Comparison of ENCODE assay signal across 31 mouse cellular contexts in the genomic region with DNA sequence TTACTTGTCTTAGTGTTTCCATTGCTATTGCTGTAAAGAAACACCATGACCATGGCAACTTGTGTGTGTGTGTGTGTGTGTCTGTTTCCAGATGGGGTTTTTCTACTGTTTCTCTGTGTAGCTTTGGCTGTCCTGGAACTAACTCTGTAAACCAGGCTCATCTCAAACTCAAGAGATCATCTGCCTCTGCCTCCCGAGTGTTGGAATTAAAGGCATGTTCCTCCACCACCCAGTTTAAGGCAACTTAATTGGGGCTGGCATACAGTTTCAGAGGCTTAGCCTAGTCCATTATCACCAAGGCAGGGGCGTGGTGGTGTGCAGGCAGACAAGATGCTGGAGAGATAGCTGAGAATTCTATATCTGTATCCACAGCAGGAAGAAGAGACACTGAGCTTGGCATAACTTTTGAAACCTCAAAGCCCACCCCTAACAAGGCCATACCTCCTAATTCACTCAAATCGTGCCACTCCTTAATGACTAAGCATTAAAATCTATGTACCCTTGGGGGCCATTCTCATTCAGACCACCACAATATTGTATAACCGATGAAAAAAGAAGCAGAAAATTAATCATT.
DNase-seq lines count a peak whose midpoint lies in the region; ATAC-seq and TF ChIP-seq lines count a peak whose summit lies in the region.
"Had no signal": no experiment of that assay in that cellular context is flagged by ENCODE, and none has a peak within 500 bp of the region (broad histone marks: within the 10 kb centered on the region; RNA-seq: fewer than 3 reads in every experiment).

No protein-coding gene starts in this region.

- WGBS in liver, embryonic 15.5 days (ENCODE audit: insufficient replicate concordance), result 37% methylated on average over 4 of the region's 4 CpGs
- 84% methylated on average over 4 of the region's 4 CpGs for WGBS in kidney, embryonic 14.5 days
- 84% methylated on average over 4 of the region's 4 CpGs for WGBS in midbrain, postnatal 0 days
- WGBS in intestine, embryonic 15.5 days, result 82% methylated on average over 4 of the region's 4 CpGs

- H3K36me3 ChIP-seq in liver, embryonic 15.5 days (replicated peaks), result no peaks in the 10 kb centered on the region
- H3K36me3 ChIP-seq in kidney, embryonic 14.5 days (ENCODE audit: control insufficient read depth, insufficient read depth, low read length), result no peaks in the 10 kb centered on the region
- H3K36me3 ChIP-seq in midbrain, postnatal 0 days (ENCODE audit: insufficient read depth, low read length), result no peaks in the 10 kb centered on the region
- H3K36me3 ChIP-seq in intestine, embryonic 15.5 days, result no peaks in the 10 kb centered on the region
- H3K36me3 ChIP-seq: embryonic facial prominence, embryonic 13.5 days; forebrain, embryonic 10.5 days; forebrain, embryonic 15.5 days; hindbrain, embryonic 10.5 days; limb, embryonic 12.5 days; midbrain, embryonic 15.5 days had no signal

- DNase-seq in heart, adult 11 months, result peak; percentile 1
- DNase-seq in heart, adult 9 months (ENCODE audit: low spot score in 2 of 2), result no peak
- no peak for DNase-seq in midbrain, postnatal 0 days (ENCODE audit: low spot score)
- DNase-seq: adrenal gland, adult 2 months; adrenal gland, postnatal 36 days; cerebellum, adult 8-10 months; cerebellum, postnatal 36 days; embryo, embryonic 11 days; gastrocnemius, adult 2 months; gastrocnemius, postnatal 36 days; heart, postnatal 14 days; kidney, adult 9 months; kidney, postnatal 14 days; lung, adult 18-20 months; lung, postnatal 4 days; right cerebral cortex, postnatal 25 days; thymus, postnatal 14 days had no signal

- H3K9ac ChIP-seq in liver, embryonic 15.5 days, result no peak overlapping the region
- H3K9ac ChIP-seq in kidney, embryonic 14.5 days (ENCODE audit: low read depth, low read length), result no peak overlapping the region
- no peak overlapping the region for H3K9ac ChIP-seq in midbrain, postnatal 0 days (replicated peaks; ENCODE audit: low read length, poor library complexity, severe bottlenecking)
- no peak overlapping the region for H3K9ac ChIP-seq in intestine, embryonic 15.5 days
- H3K9ac ChIP-seq: embryonic facial prominence, embryonic 13.5 days; forebrain, embryonic 15.5 days; limb, embryonic 12.5 days; midbrain, embryonic 15.5 days had no signal

- H3K4me2 ChIP-seq in liver, embryonic 15.5 days, result peak overlapping the region; percentile 15; the same call in 1 of the 2 replicates
- no peak overlapping the region for H3K4me2 ChIP-seq in kidney, embryonic 14.5 days (replicated peaks; ENCODE audit: low read depth, low read length)
- no peak overlapping the region for H3K4me2 ChIP-seq in midbrain, postnatal 0 days (ENCODE audit: low read depth, low read length, poor library complexity, severe bottlenecking)
- no peak overlapping the region for H3K4me2 ChIP-seq in intestine, embryonic 15.5 days (replicated peaks)
- H3K4me2 ChIP-seq: embryonic facial prominence, embryonic 13.5 days; forebrain, embryonic 15.5 days; limb, embryonic 12.5 days; midbrain, embryonic 15.5 days had no signal

- H3K4me1 ChIP-seq in liver, embryonic 15.5 days (replicated peaks), result peaks cover 25% of the 10 kb centered on the region
- H3K4me1 ChIP-seq in kidney, embryonic 14.5 days (ENCODE audit: control insufficient read depth, insufficient read depth, low read length), result no peaks in the 10 kb centered on the region
- H3K4me1 ChIP-seq in midbrain, postnatal 0 days (ENCODE audit: insufficient read depth, low read length), result no peaks in the 10 kb centered on the region
- H3K4me1 ChIP-seq in intestine, embryonic 15.5 days (replicated peaks), result no peaks in the 10 kb centered on the region
- H3K4me1 ChIP-seq: forebrain, embryonic 10.5 days; forebrain, embryonic 15.5 days; hindbrain, embryonic 10.5 days; limb, embryonic 12.5 days; midbrain, embryonic 15.5 days had no signal

- peak; percentile 11; the same call in 1 of the 2 replicates for ATAC-seq in granulocyte monocyte progenitor cell, adult 5-6 weeks (replicated peaks; ENCODE audit: poor library complexity, severe bottlenecking)
- no peak for ATAC-seq in liver, embryonic 15.5 days (ENCODE audit: insufficient read depth)
- no peak for ATAC-seq in kidney, embryonic 14.5 days (ENCODE audit: low FRiP score, low TSS enrichment)
- no peak for ATAC-seq in midbrain, postnatal 0 days (ENCODE audit: low FRiP score)
- no peak for ATAC-seq in intestine, embryonic 15.5 days
- ATAC-seq: forebrain, embryonic 15.5 days; hindbrain, embryonic 16.5 days; intestine, embryonic 16.5 days; lung, postnatal 0 days; midbrain, embryonic 15.5 days had no signal

- H3K4me3 ChIP-seq in liver, embryonic 15.5 days (replicated peaks), result no peak overlapping the region
- H3K4me3 ChIP-seq in kidney, embryonic 14.5 days (ENCODE audit: low read length), result no peak overlapping the region
- H3K4me3 ChIP-seq in midbrain, postnatal 0 days (ENCODE audit: low read depth, low read length), result no peak overlapping the region
- H3K4me3 ChIP-seq in intestine, embryonic 15.5 days (replicated peaks), result no peak overlapping the region
- H3K4me3 ChIP-seq: embryonic facial prominence, embryonic 13.5 days; forebrain, embryonic 10.5 days; forebrain, embryonic 15.5 days; gastrocnemius, adult 2 months; hindbrain, embryonic 10.5 days; left cerebral cortex, adult 2 months; limb, embryonic 12.5 days; midbrain, embryonic 15.5 days had no signal

- no peaks in the 10 kb centered on the region for H3K9me3 ChIP-seq in liver, embryonic 15.5 days (replicated peaks)
- no peaks in the 10 kb centered on the region for H3K9me3 ChIP-seq in kidney, embryonic 14.5 days (ENCODE audit: control insufficient read depth, low read length)
- no peaks in the 10 kb centered on the region for H3K9me3 ChIP-seq in midbrain, postnatal 0 days (ENCODE audit: low read length)
- H3K9me3 ChIP-seq in intestine, embryonic 15.5 days, result no peaks in the 10 kb centered on the region
- H3K9me3 ChIP-seq: embryonic facial prominence, embryonic 13.5 days; forebrain, embryonic 10.5 days; forebrain, embryonic 15.5 days; hindbrain, embryonic 10.5 days; limb, embryonic 12.5 days; midbrain, embryonic 15.5 days had no signal

- no peaks in the 10 kb centered on the region for H3K27me3 ChIP-seq in liver, embryonic 15.5 days
- H3K27me3 ChIP-seq in kidney, embryonic 14.5 days (ENCODE audit: control insufficient read depth, insufficient read depth, low read length), result no peaks in the 10 kb centered on the region
- no peaks in the 10 kb centered on the region for H3K27me3 ChIP-seq in midbrain, postnatal 0 days (ENCODE audit: insufficient read depth, low read length)
- H3K27me3 ChIP-seq in intestine, embryonic 15.5 days (replicated peaks), result no peaks in the 10 kb centered on the region
- H3K27me3 ChIP-seq: embryonic facial prominence, embryonic 13.5 days; forebrain, embryonic 15.5 days; midbrain, embryonic 15.5 days had no signal

- no peak overlapping the region for H3K27ac ChIP-seq in liver, embryonic 15.5 days (replicated peaks)
- H3K27ac ChIP-seq in kidney, embryonic 14.5 days (ENCODE audit: low read depth, low read length), result no peak overlapping the region
- H3K27ac ChIP-seq in midbrain, postnatal 0 days (ENCODE audit: low read depth, low read length), result no peak overlapping the region
- H3K27ac ChIP-seq in intestine, embryonic 15.5 days, result no peak overlapping the region
- H3K27ac ChIP-seq: embryonic facial prominence, embryonic 13.5 days; forebrain, embryonic 10.5 days; forebrain, embryonic 15.5 days; gastrocnemius, adult 2 months; hindbrain, embryonic 10.5 days; left cerebral cortex, adult 2 months; limb, embryonic 12.5 days; midbrain, embryonic 15.5 days had no signal

- no peak for TF ChIP-seq CTCF in midbrain, postnatal 0 days (IDR thresholded peaks at IDR 0.05)
